Mouse (Mus musculus): ENCODE results near the gene Scube1.

DNA sequence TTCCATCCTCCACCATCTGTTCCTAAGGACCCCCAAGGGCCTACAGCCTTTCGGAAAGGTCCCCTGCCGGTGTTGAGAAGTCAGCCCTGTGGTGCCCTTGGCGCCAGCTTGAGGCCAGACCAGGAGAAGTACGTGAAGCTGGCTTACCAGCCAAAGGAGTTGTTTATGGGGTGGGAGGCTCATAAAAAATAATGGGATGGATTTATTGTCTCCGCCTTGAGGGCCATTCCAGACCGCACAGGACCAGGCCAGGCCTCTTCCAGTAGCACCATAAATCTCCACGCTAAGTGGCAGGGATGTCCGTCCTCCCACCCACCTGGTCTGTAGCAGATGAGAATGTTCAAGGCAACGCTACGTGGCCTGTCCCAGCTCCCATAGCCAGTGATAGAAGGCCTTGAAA lies 58.4 kb downstream of the Scube1 start:
- no peak for TF ChIP-seq CTCF (IDR thresholded peaks at IDR 0.05; ENCODE audit: low read depth)
- no peak for TF ChIP-seq EP300 (IDR thresholded peaks at IDR 0.05; ENCODE audit: low read depth)

Data from liver, postnatal 0 days (tissue).